Mouse (Mus musculus): ENCODE results near the gene Thap7. TPM values are rescaled to one million over a fixed set of nuclear protein-coding genes. Genes with fewer than 3 reads are reported as not detected.
"Not testable (repeated sequence)": the region's sequence is repeated elsewhere in the genome, so short reads cannot be mapped to it uniquely, and the experiment has no call there.

The Thap7 gene
- total RNA-seq, 2 experiments from 2014 or later, result 34.5 to 36.4 TPM

- no peak for DNase-seq
- intact Hi-C loops (cut with DNase I), result no loop called here
Measured at GRCm38 (mm10) chr16:17532676-17533329, 1.9 kb upstream of the Thap7 start.

GRCm38 (mm10) chr16:17532271-17532670, 1.3 kb upstream of the Thap7 start:
- DNase-seq, result peak; percentile 32
- intact Hi-C loops (cut with DNase I), result no loop called here

- intact Hi-C loops (cut with DNase I), result no loop called here
- peak; percentile 34 for DNase-seq
Measured at GRCm38 (mm10) chr16:17529981-17530586, 852 bp downstream of the Thap7 start.

- intact Hi-C loops (cut with DNase I), result no loop called here
- DNase-seq, result no peak
Measured at GRCm38 (mm10) chr16:17528276-17528675, 2.7 kb downstream of the Thap7 start.

GRCm38 (mm10) chr16:17527606-17528005, 3.3 kb downstream of the Thap7 start:
- intact Hi-C loops (cut with DNase I), result no loop called here
- no peak for DNase-seq

GRCm38 (mm10) chr16:17526223-17526622, 4.7 kb downstream of the Thap7 start:
- DNase-seq, result no peak
- intact Hi-C loops (cut with DNase I), result no loop called here

- intact Hi-C loops (cut with DNase I), result no loop called here
- no peak for DNase-seq
Measured at GRCm38 (mm10) chr16:17525524-17525923, 5.4 kb downstream of the Thap7 start.

GRCm38 (mm10) chr16:17524156-17524555, 6.8 kb downstream of the Thap7 start:
- no peak for DNase-seq
- intact Hi-C loops (cut with DNase I), result no loop called here

- intact Hi-C loops (cut with DNase I), result no loop called here
- no peak for DNase-seq
Measured at GRCm38 (mm10) chr16:17518910-17519309, 12.0 kb downstream of the Thap7 start.

- intact Hi-C loops (cut with DNase I), result no loop called here
- DNase-seq, result no peak
Measured at GRCm38 (mm10) chr16:17511431-17511830, 19.5 kb downstream of the Thap7 start.

- intact Hi-C loops (cut with DNase I), result no loop called here
- no peak for DNase-seq
Measured at GRCm38 (mm10) chr16:17510686-17511085, 20.2 kb downstream of the Thap7 start.

GRCm38 (mm10) chr16:17510143-17510542, 20.8 kb downstream of the Thap7 start:
- DNase-seq, result no peak
- intact Hi-C loops (cut with DNase I), result no loop called here

- intact Hi-C loops (cut with DNase I), result no loop called here
- DNase-seq, result no peak
Measured at GRCm38 (mm10) chr16:17509240-17509597, 21.7 kb downstream of the Thap7 start.

GRCm38 (mm10) chr16:17508546-17509239, 22.2 kb downstream of the Thap7 start, which contains the start of gene Lztr1:
TSS of gene Lztr1 (plus strand) at chr16:17508688.
- DNase-seq, result peak; percentile 90
- intact Hi-C loops (cut with DNase I), result no loop called here

- intact Hi-C loops (cut with DNase I); DNase-seq: not testable (repeated sequence)
Measured at GRCm38 (mm10) chr16:17508031-17508430, 22.9 kb downstream of the Thap7 start.

- intact Hi-C loops (cut with DNase I), result no loop called here
- DNase-seq, result no peak
Measured at GRCm38 (mm10) chr16:17507018-17507552, 23.9 kb downstream of the Thap7 start.

- no peak for DNase-seq
- intact Hi-C loops (cut with DNase I), result no loop called here
Measured at GRCm38 (mm10) chr16:17502681-17503080, 28.3 kb downstream of the Thap7 start.

- intact Hi-C loops (cut with DNase I), result no loop called here
- peak; percentile 86 for DNase-seq
Measured at GRCm38 (mm10) chr16:17499249-17499883, 31.6 kb downstream of the Thap7 start.

GRCm38 (mm10) chr16:17496499-17497305, 34.2 kb downstream of the Thap7 start:
- intact Hi-C loops (cut with DNase I), result no loop called here
- DNase-seq, result peak; percentile 78

- intact Hi-C loops (cut with DNase I), result no loop called here
- peak; percentile 13 for DNase-seq
Measured at GRCm38 (mm10) chr16:17491896-17492561, 38.9 kb downstream of the Thap7 start.

Data from left cerebral cortex, postnatal 4 days (tissue).